Mouse (Mus musculus): ENCODE measurements around the gene Arvcf.
A peak's percentile ranks its signal among the peaks of the same experiment; 100 is the strongest.

Arvcf gene

GRCm38 (mm10) chr16:18390399-18390798 lies 42.4 kb downstream of the Arvcf start:
- no peak for DNase-seq

DNA sequence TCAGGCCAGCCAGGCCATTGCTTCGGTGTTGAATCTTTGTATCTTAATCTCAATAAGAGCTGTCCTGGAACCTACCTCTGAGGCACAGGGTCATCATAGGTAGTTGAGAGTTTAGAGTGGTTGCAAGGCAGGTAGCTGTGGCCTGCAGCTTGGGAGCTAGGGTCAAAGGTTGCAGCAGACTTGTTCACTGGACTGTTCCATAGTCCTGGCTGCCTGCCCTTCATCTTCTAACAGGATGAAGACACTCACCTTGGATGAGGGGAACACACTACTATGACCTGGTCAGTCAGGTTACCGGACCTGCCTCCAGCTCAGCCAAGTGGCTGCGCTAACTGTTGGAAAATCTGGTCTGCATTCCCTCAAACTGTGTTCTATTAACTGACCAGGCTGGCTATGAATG lies 43.1 kb downstream of the Arvcf start:
- DNase-seq, result no peak

DNA sequence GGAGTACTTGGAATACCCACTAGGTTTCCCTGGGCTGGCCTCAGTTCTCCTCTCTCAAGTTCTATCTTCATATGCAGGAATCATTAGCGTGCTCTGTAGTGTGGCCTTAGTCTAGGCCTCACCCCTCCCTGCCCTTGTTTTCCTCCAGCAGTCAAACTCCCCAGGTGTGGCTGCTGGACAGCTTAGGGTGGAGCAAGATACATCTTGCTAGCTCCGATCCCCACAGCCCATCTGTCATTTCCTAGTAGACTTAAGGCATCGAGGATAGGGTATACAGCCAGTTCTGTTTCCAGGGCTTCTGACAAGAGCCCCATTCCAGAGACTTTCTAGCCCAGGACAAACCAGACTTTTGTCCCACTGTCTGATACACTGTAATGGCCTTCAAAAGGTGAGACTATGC lies 43.7 kb downstream of the Arvcf start:
- DNase-seq, result no peak

DNA sequence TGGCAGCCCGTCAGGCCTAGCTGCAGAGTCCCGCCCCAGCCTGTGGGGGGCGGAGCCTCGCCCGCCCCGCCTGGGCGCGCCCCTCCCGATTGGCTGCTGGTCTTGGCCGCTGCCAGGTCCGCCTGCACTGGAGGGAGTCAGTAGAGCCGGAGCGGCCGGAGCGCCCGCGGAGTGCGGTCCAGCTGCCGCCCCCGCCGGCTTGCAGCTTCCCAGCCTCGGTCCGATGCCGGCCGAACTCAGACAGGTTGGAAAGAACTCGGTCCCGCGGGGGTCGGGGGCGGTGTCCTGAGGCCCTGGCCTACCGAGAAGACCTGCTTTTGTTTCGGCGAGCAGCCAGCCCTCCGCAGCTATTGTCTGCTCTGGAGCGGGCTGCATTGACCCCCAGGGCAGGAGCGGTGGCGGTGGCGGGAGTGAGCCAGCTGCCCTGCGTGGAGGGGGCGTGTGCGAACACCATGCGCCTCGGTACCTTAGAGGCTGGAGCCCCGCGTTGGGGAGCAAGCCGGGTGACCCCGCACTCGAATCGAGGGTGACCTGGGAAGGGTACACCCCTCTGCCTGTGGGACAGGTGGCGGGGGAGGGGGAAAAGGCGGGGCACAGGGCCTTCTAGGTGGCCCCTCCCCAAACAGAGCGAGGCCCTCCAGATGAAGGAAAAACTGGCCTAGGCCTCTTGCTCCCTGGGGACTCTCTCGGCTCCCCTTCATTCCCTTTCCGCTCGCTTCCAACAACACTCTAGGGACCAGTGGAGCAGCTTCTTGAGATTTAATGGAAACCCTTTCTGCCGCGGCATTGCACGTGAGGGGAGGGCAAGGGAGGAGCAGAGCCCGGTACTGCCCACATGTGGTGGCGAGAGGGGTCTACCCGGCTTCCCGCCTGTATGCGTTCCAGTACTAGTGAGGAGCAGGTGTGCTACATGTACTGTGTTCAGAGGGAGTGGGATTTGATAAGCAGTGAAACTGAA lies 44.8 kb downstream of the Arvcf start:
- peak; percentile 60 to 78 for DNase-seq

DNA sequence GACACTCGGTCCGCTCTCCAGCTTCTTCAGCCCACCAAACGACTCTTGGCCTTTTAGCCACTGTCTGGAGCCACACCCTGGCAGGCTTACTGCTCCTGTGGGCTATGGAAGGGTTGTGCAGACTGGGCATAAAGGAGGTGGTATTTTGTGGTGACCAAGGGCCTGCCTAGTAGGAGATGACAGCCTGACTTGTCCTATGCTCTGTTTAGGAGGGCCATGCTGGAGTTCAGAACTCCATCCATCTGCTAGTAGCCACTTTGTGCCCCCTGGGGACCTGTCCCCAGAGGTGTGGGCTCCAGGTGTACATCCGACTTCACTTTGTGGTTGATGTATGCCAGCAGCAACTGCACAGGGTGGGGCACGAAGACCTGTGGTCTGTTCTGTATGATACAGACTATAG lies 45.6 kb downstream of the Arvcf start:
- DNase-seq, result no peak

- no peak for DNase-seq
Measured at GRCm38 (mm10) chr16:18394056-18394455, 46.1 kb downstream of the Arvcf start.

GRCm38 (mm10) chr16:18394777-18395619 lies 47.0 kb downstream of the Arvcf start:
- peak; percentile 31 to 42 for DNase-seq

- peak; percentile 50 to 58 for DNase-seq
Measured at GRCm38 (mm10) chr16:18395620-18396036, 47.6 kb downstream of the Arvcf start.

DNA sequence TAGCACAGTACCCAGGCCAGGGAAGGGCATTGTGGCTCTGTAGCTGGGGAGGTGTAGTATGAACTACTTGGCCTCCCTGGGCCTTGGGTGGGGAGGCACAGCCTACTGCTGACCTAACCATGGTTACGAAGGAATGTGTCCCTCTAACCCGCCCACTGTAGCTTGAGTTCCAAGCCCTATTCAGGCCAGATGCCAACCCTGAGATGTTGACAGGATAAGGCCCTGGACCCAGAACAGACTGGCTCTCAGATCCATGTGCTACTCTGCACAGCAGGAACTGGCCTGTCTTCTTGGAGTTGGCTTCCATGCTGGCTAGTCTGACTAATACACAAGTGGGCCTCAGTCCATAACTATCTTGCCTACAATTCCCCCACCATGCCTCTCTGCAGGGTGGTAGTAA lies 48.2 kb downstream of the Arvcf start:
- DNase-seq, result peak; percentile 76 to 82

GRCm38 (mm10) chr16:18396791-18397621 lies 49.0 kb downstream of the Arvcf start:
- DNase-seq, result no peak

DNA sequence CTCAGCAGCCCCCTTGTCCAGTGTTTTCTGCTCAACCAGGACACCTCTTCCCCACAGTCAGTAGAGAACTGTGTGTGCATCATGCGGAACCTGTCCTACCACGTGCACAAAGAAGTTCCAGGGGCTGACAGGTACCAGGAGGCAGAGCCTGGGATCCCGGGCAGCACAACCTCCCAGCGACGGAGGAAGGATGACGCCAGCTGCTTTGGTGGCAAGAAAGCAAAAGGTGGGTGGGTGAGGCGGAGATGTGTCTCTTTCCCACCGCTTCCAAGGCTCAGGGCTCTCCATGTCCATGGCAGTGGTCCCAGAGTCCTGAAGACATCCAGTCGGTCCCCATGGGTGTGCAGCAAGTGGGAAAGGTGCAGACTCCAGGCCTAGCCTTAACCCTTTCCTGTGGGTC lies 52.0 kb downstream of the Arvcf start:
- no peak for DNase-seq

DNA sequence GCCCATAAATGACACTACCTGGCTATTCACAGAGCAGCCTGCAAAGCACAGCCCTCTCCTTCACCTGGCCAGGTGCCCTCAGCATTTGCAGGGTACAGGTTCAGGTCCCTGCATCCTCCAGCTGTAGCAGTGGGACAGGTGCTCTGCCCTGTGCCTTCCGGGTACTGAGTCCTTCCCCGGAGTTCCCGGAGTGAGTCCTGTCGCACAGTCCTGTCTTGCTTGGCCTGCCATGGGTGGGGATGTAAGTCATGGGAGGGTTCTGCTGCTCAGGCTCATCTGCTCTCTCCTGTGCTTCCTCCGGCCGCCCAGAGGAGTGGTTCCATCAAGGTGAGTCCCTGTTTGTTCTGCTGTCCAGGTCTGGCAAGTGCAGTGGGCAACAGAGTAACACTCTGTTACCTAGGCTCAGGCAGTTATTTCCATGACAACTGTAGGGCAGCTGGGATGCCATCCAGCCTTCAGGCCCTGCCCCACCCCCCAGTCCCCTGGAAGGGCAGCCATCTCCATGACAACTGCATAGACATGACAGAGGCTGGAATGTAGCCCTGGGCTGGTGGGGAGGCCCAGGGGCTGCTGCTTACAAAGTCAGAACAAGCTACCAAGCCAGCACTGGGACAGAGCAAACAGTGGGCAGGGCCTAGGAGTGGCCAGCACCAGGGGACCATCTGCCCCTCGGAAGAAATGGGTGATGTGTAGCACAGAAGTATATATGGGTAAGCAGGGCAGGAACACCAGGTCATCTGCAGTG lies 52.7 kb downstream of the Arvcf start:
- peak in 1 of 2 experiments; percentile 27 for DNase-seq

DNA sequence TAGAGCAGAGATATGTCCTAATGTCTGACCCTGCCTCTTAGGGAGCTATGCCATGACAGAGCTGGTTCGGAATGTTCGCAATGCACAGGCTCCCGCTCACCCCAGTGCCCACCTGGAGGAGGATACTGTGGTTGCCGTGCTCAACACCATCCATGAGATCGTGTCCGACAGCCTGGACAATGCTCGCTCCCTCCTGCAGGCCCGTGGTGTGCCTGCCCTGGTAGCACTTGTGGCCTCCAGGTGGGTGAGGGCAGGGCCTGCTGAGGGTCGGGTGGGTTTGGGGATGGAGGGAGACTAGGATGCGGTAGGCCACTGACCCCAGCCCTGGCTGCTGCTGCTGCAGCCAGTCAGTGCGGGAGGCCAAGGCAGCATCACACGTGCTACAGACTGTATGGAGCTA lies 55.3 kb downstream of the Arvcf start:
- no peak for DNase-seq

DNA sequence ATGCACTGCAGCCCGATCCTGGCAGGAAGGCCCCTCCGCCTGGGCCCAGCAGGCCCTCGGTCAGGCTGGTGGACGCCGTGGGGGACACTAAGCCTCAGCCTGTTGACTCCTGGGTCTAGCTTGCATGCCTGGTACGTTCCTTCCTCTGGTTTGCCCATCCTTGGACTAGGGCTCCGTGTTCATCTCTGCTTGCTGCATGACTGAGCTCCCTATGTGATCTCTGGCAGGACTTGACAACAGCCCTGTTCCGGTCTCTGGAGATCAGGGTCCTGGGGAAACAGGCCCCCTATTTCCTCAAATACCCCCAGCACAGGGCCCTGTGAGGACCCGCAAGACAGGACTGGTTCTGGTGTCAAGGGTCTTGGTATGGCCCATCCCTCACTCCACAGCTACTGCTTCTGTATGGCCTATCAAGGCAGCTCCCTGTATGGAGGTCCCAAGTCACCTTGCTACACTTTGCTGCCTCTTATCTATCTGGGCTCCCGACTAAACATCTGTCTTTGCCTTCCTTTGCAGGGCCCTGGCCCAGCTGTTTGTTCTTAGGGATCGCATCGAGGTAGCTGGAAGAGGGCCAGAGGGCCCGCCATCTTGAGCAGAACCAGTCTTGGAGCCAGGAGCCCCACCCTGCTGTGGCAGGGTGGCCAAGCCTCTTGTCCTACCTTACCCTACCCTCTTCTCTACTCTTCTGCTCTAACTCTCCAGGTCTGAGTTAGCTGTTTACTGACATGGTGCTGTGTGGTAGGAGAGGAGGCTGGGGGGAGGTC lies 57.3 kb downstream of the Arvcf start:
- DNase-seq, result no peak

GRCm38 (mm10) chr16:18405876-18406275 lies 57.9 kb downstream of the Arvcf start:
- no peak for DNase-seq

DNA sequence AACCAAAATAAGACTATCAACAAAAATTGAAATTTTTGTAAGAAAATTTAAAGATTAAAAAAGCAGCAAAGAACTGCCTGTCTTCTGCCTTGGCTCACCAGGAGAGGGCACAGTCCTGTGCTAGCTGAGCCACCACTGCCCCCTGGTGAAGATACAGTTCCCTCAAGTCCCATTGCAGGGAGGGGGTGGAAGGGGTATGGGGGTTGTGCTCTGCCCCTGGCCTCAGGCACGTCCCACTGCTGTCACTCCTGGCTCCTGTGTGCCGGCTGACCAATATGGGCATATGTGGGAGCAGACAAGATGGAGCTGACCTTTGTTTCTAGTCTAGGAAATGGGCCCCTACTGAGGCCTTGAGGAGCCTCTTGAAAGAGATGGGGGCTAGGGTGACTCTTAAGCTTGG lies 58.3 kb downstream of the Arvcf start:
- peak in 1 of 2 experiments; percentile 56 for DNase-seq

DNA sequence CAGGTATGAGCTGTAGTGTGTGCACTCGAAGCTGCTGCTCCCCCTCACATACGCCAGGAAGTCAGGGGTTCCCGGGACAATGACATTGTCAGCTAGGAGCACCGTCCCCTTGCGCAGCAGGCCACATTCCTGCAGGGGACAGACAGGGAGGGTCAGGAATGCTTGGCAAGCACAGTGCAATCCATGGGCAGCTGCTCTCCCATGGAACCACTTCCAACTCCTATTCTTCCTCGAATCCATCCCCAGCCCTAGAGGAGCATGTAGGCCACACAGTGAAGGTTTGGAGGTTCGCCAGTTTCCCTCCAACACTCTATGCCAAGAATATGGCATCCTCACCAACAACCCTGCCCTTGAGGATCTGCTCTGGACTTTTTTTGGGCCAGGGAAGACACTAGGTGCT lies 59.9 kb downstream of the Arvcf start:
- peak in 1 of 2 experiments; percentile 28 for DNase-seq

DNA sequence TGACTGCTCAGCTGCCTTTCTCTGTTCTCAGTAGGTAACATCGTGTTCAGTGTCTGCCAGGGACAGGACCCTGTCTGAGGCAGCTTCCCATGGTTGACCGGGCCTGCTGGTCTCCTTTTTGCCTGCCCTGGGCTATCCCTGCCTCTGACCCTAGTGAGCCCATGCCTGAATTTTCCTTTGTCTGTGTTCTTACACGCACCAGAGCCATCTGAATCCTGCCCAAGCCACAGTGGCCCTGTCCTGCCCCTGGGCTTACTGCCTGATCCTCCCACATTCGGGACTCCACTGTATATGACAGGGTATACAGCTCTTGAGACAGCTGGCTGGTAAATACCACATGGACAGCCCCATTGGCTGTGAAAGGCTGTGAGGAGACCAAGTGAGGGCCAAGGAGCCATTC lies 61.8 kb downstream of the Arvcf start:
- DNase-seq, result no peak

GRCm38 (mm10) chr16:18410418-18410817 lies 62.4 kb downstream of the Arvcf start:
- DNase-seq, result no peak

GRCm38 (mm10) chr16:18411026-18411649 lies 63.2 kb downstream of the Arvcf start:
- peak in 1 of 2 experiments; percentile 45 for DNase-seq

Data from cerebellum, postnatal 36 days (tissue).